Mouse (Mus musculus) CH12.LX (cell line): Measurements from ENCODE around the gene Arhgef19. TPM values are rescaled to one million over a fixed set of nuclear protein-coding genes. Genes with fewer than 3 reads are reported as not detected.

ENCODE experiments used
- DNase-seq: peaks from one replicate; pipeline ENCODE4 v3.0.0-alpha.2; 2013; ENCODE audit errors: extremely low read depth
- H3K27ac ChIP-seq: 2 replicates; pipeline ENCODE4 v1.5.1; 2012; ENCODE audit warnings: low read depth, mild to moderate bottlenecking, control low read depth, moderate library complexity; ENCODE audit not compliant: insufficient read depth
- H3K27me3 ChIP-seq: replicated peaks from 2 replicates; pipeline ENCODE3; 2012; ENCODE audit warnings: inconsistent platforms
- H3K36me3 ChIP-seq, 2 experiments: replicated peaks in 1 of 2; 2 replicates each; pipeline versions ENCODE3 to v1.6.1; 2012; ENCODE audit warnings: inconsistent platforms in 1 of 2, low read length in 1 of 2, mild to moderate bottlenecking in 1 of 2, mixed read lengths in 1 of 2, moderate library complexity in 1 of 2; ENCODE audit not compliant: control insufficient read depth in 1 of 2, insufficient read depth in 1 of 2
- H3K4me1 ChIP-seq, 2 experiments: 2 replicates each; pipeline ENCODE4 v1.6.1; 2012; ENCODE audit warnings: inconsistent platforms in 1 of 2, moderate library complexity in 1 of 2; ENCODE audit not compliant: insufficient read depth in 2 of 2, control insufficient read depth in 1 of 2
- H3K4me2 ChIP-seq: 2 replicates; pipeline ENCODE4 v1.6.1; 2012; ENCODE audit warnings: low read depth, mild to moderate bottlenecking, control low read depth; ENCODE audit not compliant: poor library complexity, insufficient read depth, severe bottlenecking
- H3K4me3 ChIP-seq, 3 experiments: fragments of 150-350 bp in 1 of 3; sonication (generic) in 1 of 3; replicated peaks in 1 of 3; 2 replicates each; pipeline versions ENCODE3 to v1.5.1; 2011 to 2012; ENCODE audit warnings: low read depth in 2 of 3, low read length in 2 of 3, mild to moderate bottlenecking in 2 of 3, moderate library complexity in 2 of 3, control low read depth in 1 of 3, improper control_type of control experiment in 1 of 3, inconsistent platforms in 1 of 3, mixed read lengths in 1 of 3; ENCODE audit not compliant: poor library complexity in 1 of 3
- H3K79me2 ChIP-seq: replicated peaks from 2 replicates; pipeline ENCODE4 v1.6.1; 2012; ENCODE audit warnings: mild to moderate bottlenecking, moderate library complexity; ENCODE audit not compliant: control insufficient read depth, poor library complexity, insufficient read depth, severe bottlenecking; ENCODE audit errors: extremely low read depth
- H3K9ac ChIP-seq: 2 replicates; pipeline ENCODE4 v1.6.1; 2012; ENCODE audit warnings: low read depth, mild to moderate bottlenecking, control low read depth, moderate library complexity; ENCODE audit not compliant: insufficient read depth
- H3K9me3 ChIP-seq: replicated peaks from 2 replicates; pipeline ENCODE3; 2012; ENCODE audit warnings: low read length, inconsistent platforms, mixed read lengths
- BHLHE40 ChIP-seq: IDR thresholded peaks from 2 replicates; pipeline ENCODE4 v1.6.1; 2011; ENCODE audit warnings: mild to moderate bottlenecking, low read depth, low read length, improper control_type of control experiment
- CHD1 ChIP-seq: IDR thresholded peaks from 2 replicates; pipeline ENCODE4 v1.6.1; 2012; ENCODE audit warnings: low read depth, low read length, improper control_type of control experiment, inconsistent platforms
- CTCF ChIP-seq, 2 experiments: IDR thresholded peaks in 1 of 2; conservative IDR thresholded peaks in 1 of 2; 2 replicates each; pipeline ENCODE4 v1.5.1; 2011 to 2012; ENCODE audit warnings: low read depth in 2 of 2, low read length in 2 of 2, improper control_type of control experiment in 1 of 2, inconsistent platforms in 1 of 2, mild to moderate bottlenecking in 1 of 2, moderate library complexity in 1 of 2
- E2F4 ChIP-seq: IDR thresholded peaks from 2 replicates; pipeline ENCODE4 v1.6.1; 2011; ENCODE audit warnings: low read depth, low read length, improper control_type of control experiment; ENCODE audit not compliant: insufficient replicate concordance
- EP300 ChIP-seq: IDR thresholded peaks from 2 replicates; pipeline ENCODE4 v1.6.1; 2011; ENCODE audit warnings: low read length, improper control_type of control experiment
- ETS1 ChIP-seq: conservative IDR thresholded peaks from 2 replicates; pipeline ENCODE4 v1.6.1; 2012; ENCODE audit warnings: low read depth, mild to moderate bottlenecking, inconsistent platforms, low read length, improper control_type of control experiment, moderate library complexity
- JUND ChIP-seq: conservative IDR thresholded peaks from 2 replicates; pipeline ENCODE4 v1.6.1; 2011; ENCODE audit warnings: low read depth, low read length, improper control_type of control experiment
- MEF2A ChIP-seq: IDR thresholded peaks from 2 replicates; pipeline ENCODE4 v1.6.1; 2014; ENCODE audit warnings: low read depth, mild to moderate bottlenecking, inconsistent platforms, low read length, improper control_type of control experiment, borderline replicate concordance
- MXI1 ChIP-seq: IDR thresholded peaks from 2 replicates; pipeline ENCODE4 v1.6.1; 2011; ENCODE audit warnings: mild to moderate bottlenecking, low read depth, low read length, improper control_type of control experiment
- NELFE ChIP-seq: IDR thresholded peaks from 2 replicates; pipeline ENCODE4 v1.6.1; 2011; ENCODE audit warnings: low read depth, low read length, improper control_type of control experiment
- RCOR1 ChIP-seq: conservative IDR thresholded peaks from 2 replicates; pipeline ENCODE4 v1.6.1; 2012; ENCODE audit warnings: low read depth, mild to moderate bottlenecking, inconsistent platforms, low read length, improper control_type of control experiment
- TBP ChIP-seq: conservative IDR thresholded peaks from 2 replicates; pipeline ENCODE4 v1.6.1; 2011; ENCODE audit warnings: low read depth, low read length, improper control_type of control experiment
- USF1 ChIP-seq: IDR thresholded peaks from 2 replicates; pipeline ENCODE4 v1.6.1; 2014; ENCODE audit warnings: low read depth, mild to moderate bottlenecking, inconsistent platforms, low read length, improper control_type of control experiment
- USF2 ChIP-seq: conservative IDR thresholded peaks from 2 replicates; pipeline ENCODE4 v1.6.1; 2011; ENCODE audit warnings: low read depth, low read length, improper control_type of control experiment
- ZC3H11A ChIP-seq: IDR thresholded peaks from 2 replicates; pipeline ENCODE4 v1.6.1; 2012; ENCODE audit warnings: low read depth, mild to moderate bottlenecking, inconsistent platforms, low read length, improper control_type of control experiment
- ZMIZ1 ChIP-seq: IDR thresholded peaks from 2 replicates; pipeline ENCODE4 v1.6.1; 2012; ENCODE audit warnings: low read depth, mild to moderate bottlenecking, inconsistent platforms, low read length, improper control_type of control experiment
- ZNF384 ChIP-seq: IDR thresholded peaks from 2 replicates; pipeline ENCODE4 v1.6.1; 2012; ENCODE audit warnings: low read depth, low read length, improper control_type of control experiment, inconsistent platforms
- dilution Hi-C: fragments of 300-500 bp; cut with MboI; formaldehyde crosslinking; loops from 2 replicates; pipeline ENCODE4 v1.14.3; 2020; ENCODE audit warnings: low sequenced_read_pairs; ENCODE audit not compliant: extremely low pct_unique_long_range_greater_than_20kb, extremely low pct_ligation_motif_present
- in situ Hi-C: fragments of 300-500 bp; cut with MboI; formaldehyde crosslinking; loops from 3 replicates; pipeline ENCODE4 v1.14.3; 2019; ENCODE audit warnings: low sequenced_read_pairs, low pct_ligation_motif_present, low pct_unique_long_range_greater_than_20kb, mixed read lengths
- polyA plus RNA-seq: library from polyadenylated mRNA; unstranded; fragments of >175 nt; gene quantifications from 2 replicates; pipeline ENCODE4 v1.2.1, GENCODE M21; 2012; ENCODE audit warnings: low read depth; ENCODE audit not compliant: insufficient read length
- total RNA-seq, 2 experiments: library from RNA; depleted of rRNA; stranded (reverse); fragments of 300-350 nt in 1 of 2; fragments of >200 nt in 1 of 2; gene quantifications; 2 replicates each; pipeline ENCODE4 v1.2.3; 2012 to 2014

The Arhgef19 gene
- total and polyA plus RNA-seq, 3 experiments, result 0.19 to 0.21 TPM; not detected in 1

DNA sequence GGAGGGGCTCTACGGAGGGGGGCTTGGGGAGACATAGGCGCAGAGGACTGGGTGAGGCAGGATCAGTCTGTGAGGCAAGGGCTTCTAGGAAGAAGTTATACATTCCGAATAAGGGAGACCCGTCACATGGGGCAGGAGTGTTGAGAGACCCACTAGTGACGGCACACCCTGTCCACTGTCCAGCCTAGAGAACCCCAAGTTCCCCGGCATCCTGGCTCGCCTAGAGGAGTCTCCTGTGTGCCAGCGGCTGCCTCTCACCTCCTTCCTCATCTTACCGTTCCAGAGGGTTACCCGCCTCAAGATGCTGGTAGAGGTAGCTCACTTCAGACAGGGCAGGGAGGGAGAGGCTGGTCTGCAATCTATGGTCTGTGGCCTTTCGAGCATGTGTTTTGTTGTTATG lies 10.1 kb downstream of the Arhgef19 start:
- no peak for DNase-seq
- Histone ChIP-seq H3K9ac (no peak overlapping the region), H3K36me3 (no peaks in the 10 kb centered on the region), H3K4me2 (no peak overlapping the region), H3K4me3 (no peak overlapping the region), H3K27ac (no peak overlapping the region), H3K9me3 (peaks cover 10% of the 10 kb centered on the region), H3K27me3 (peaks cover 90% of the 10 kb centered on the region), H3K79me2 (no peaks in the 10 kb centered on the region), H3K4me1 (peaks cover 15 to 17% of the 10 kb centered on the region in 2 experiments)
- dilution Hi-C loops (no loop called here), in situ Hi-C loops (no loop called here)
- TF ChIP-seq USF1 (no peak), TBP (no peak), RCOR1 (no peak), EP300 (no peak), USF2 (no peak)

- no peak for DNase-seq
- H3K27ac ChIP-seq, result no peak overlapping the region
- peaks cover 89% of the 10 kb centered on the region for H3K27me3 ChIP-seq
- peaks cover 10% of the 10 kb centered on the region for H3K9me3 ChIP-seq
- H3K4me2 ChIP-seq, result no peak overlapping the region
- no peaks in the 10 kb centered on the region for H3K79me2 ChIP-seq
- no peak overlapping the region for H3K4me3 ChIP-seq
- dilution Hi-C loops, result no loop called here
- no peak overlapping the region for H3K9ac ChIP-seq
- H3K36me3 ChIP-seq, result no peaks in the 10 kb centered on the region
- in situ Hi-C loops, result no loop called here
- peaks cover 12 to 14% of the 10 kb centered on the region in 2 experiments for H3K4me1 ChIP-seq
- no peak for TF ChIP-seq ZC3H11A
- no peak for TF ChIP-seq E2F4
- TF ChIP-seq NELFE, result no peak
- TF ChIP-seq ZNF384, result no peak
- no peak for TF ChIP-seq ZMIZ1
- no peak for TF ChIP-seq CHD1
- no peak for TF ChIP-seq JUND
- no peak for TF ChIP-seq EP300
- no peak for TF ChIP-seq MEF2A
- no peak for TF ChIP-seq CTCF (conservative IDR thresholded peaks at IDR 0.05 in 1 of 2, IDR thresholded peaks at IDR 0.05 in 1 of 2; ENCODE audit: low read depth in 2 of 2, low read length in 2 of 2)
- no peak for TF ChIP-seq MXI1
- TF ChIP-seq BHLHE40, result no peak
- TF ChIP-seq ETS1, result no peak
- TF ChIP-seq, all 38 proteins: peak for 0
These were observed 11.8 kb downstream of the Arhgef19 start for GRCm38 (mm10) chr4:141251071-141251470.
